Comparison of ENCODE assay signal across 20 mouse cellular contexts in the genomic region with DNA sequence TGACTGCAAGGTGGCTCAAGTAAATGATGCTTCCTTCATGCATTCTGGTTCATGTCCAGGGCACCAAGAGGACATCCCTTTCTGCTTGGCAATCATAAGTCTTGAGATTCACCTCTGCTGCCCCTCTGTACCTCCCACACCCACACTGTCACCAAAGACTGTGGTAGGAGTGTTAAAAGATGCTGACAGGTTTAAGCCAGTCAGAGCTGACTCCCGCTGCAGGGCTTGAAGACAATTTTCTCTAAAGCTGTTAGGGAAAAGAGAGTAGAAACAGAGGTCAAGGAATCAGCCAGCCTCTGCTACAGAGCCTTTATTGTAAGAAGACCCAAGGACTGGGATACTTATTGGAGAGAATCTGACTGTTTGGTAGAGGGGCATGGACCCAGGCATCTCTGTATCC.
"Had no signal": no experiment of that assay in that cellular context is flagged by ENCODE, and none has a peak within 500 bp of the region (broad histone marks: within the 10 kb centered on the region; RNA-seq: fewer than 3 reads in every experiment).

No protein-coding gene starts in this region.

- H3K9ac ChIP-seq: kidney, embryonic 15.5 days; lung, embryonic 14.5 days; midbrain, embryonic 13.5 days; neural tube, embryonic 13.5 days; stomach, embryonic 15.5 days had no signal

- H3K4me2 ChIP-seq: kidney, embryonic 15.5 days; lung, embryonic 14.5 days; midbrain, embryonic 13.5 days; neural tube, embryonic 13.5 days; stomach, embryonic 15.5 days had no signal

- H3K4me3 ChIP-seq: kidney, embryonic 15.5 days; megakaryocyte, embryonic 14.5 days; midbrain, embryonic 10.5 days; midbrain, embryonic 13.5 days; myocyte; neural tube, embryonic 13.5 days; stomach, embryonic 15.5 days had no signal

- H3K4me1 ChIP-seq: kidney, embryonic 15.5 days; megakaryocyte, embryonic 14.5 days; neural tube, embryonic 13.5 days; stomach, embryonic 15.5 days had no signal

- H3K9me3 ChIP-seq: kidney, embryonic 15.5 days; midbrain, embryonic 10.5 days; midbrain, embryonic 13.5 days; neural tube, embryonic 13.5 days; stomach, embryonic 15.5 days had no signal

- H3K27me3 ChIP-seq: kidney, embryonic 15.5 days; megakaryocyte, embryonic 14.5 days; midbrain, embryonic 13.5 days; neural tube, embryonic 13.5 days; stomach, embryonic 15.5 days had no signal

- H3K27ac ChIP-seq: kidney, embryonic 15.5 days; midbrain, embryonic 10.5 days; midbrain, embryonic 13.5 days; neural tube, embryonic 13.5 days; stomach, embryonic 15.5 days had no signal

- ATAC-seq: intestine, postnatal 0 days; lung, postnatal 0 days; midbrain, embryonic 16.5 days had no signal

- DNase-seq: kidney, adult 8-10 months; kidney, postnatal 10 days; kidney, postnatal 36 days; lung, embryonic 14.5 days; lung, postnatal 36 days; retina, postnatal 1 day; right cerebral cortex, postnatal 25 days; spleen, adult 18-20 months; thymus, adult 18-20 months; thymus, postnatal 36 days had no signal

- H3K36me3 ChIP-seq: kidney, embryonic 15.5 days; midbrain, embryonic 10.5 days; midbrain, embryonic 13.5 days; neural tube, embryonic 13.5 days; stomach, embryonic 15.5 days had no signal
